Mouse (Mus musculus) embryonic facial prominence, embryonic 11.5 days (tissue): Measurements from ENCODE around the gene Olfr394. TPM values are rescaled to one million over a fixed set of nuclear protein-coding genes. Genes with fewer than 3 reads are reported as not detected.
"Not testable (repeated sequence)": the region's sequence is repeated elsewhere in the genome, so short reads cannot be mapped to it uniquely, and the experiment has no call there.

Experiments used
- ATAC-seq: fragments of 200-750 bp; cut with Nextera tagmentation; replicated peaks from 2 replicates; pipeline ENCODE4 v1.8.0; 2017; ENCODE audit warnings: low read depth; ENCODE audit not compliant: insufficient number of reproducible peaks, low FRiP score, low TSS enrichment
- DNase-seq: peaks from one replicate; pipeline ENCODE4 v3.0.0-alpha.2; 2015; ENCODE audit warnings: low spot score
- H3K27ac ChIP-seq: fragments of 300-500 bp; sonication (generic); replicated peaks from 2 replicates; pipeline ENCODE4 v1.5.1; 2014; ENCODE audit warnings: mild to moderate bottlenecking, low read depth, low read length, control low read depth
- H3K27me3 ChIP-seq: fragments of 300-500 bp; sonication (generic); 2 replicates; pipeline ENCODE4 v1.6.1; 2014; ENCODE audit warnings: mild to moderate bottlenecking, low read length, moderate library complexity, mixed read lengths; ENCODE audit not compliant: control insufficient read depth, insufficient read depth
- H3K36me3 ChIP-seq: fragments of 300-500 bp; sonication (generic); replicated peaks from 2 replicates; pipeline ENCODE4 v1.6.1; 2014; ENCODE audit warnings: low read depth, mild to moderate bottlenecking, low read length, moderate library complexity, mixed read lengths; ENCODE audit not compliant: control insufficient read depth, insufficient read depth
- H3K4me1 ChIP-seq: fragments of 300-500 bp; sonication (generic); 2 replicates; pipeline ENCODE4 v1.6.1; 2014; ENCODE audit warnings: low read length, mixed read lengths; ENCODE audit not compliant: control insufficient read depth, insufficient read depth
- H3K4me2 ChIP-seq: fragments of 300-500 bp; sonication (generic); 2 replicates; pipeline ENCODE4 v1.6.1; 2014; ENCODE audit warnings: low read depth, mild to moderate bottlenecking, control low read depth, low read length, moderate library complexity
- H3K4me3 ChIP-seq: fragments of 300-500 bp; sonication (generic); 2 replicates; pipeline ENCODE4 v1.5.1; 2014; ENCODE audit warnings: low read depth, low read length, control low read depth
- H3K9ac ChIP-seq: fragments of 300-500 bp; sonication (generic); replicated peaks from 2 replicates; pipeline ENCODE4 v1.6.1; 2014; ENCODE audit warnings: mild to moderate bottlenecking, control low read depth, low read length
- H3K9me3 ChIP-seq: fragments of 300-500 bp; sonication (generic); replicated peaks from 2 replicates; pipeline ENCODE4 v1.6.1; 2016; ENCODE audit warnings: mild to moderate bottlenecking, low read length, inconsistent platforms, mixed read lengths; ENCODE audit not compliant: control insufficient read depth
- WGBS: fragments of 180-500 bp; shearing (Covaris S2); extraction: QIAGEN DNeasy Blood & Tissue Kit; methylation state at CpG from one replicate; pipeline ENCODE4 v1.1.7; 2014; 5-methylcytosine and 5-hydroxymethylcytosine counted together
- polyA plus RNA-seq: library from polyadenylated mRNA; unstranded; fragments of >200 nt; fragmentation: Nextera tagmentation; extraction: Ambion mirVana; gene quantifications from 2 replicates; pipeline ENCODE4 v1.2.1, GENCODE M21; 2014

Gene Olfr394
- not detected in 2 replicates for polyA plus RNA-seq

- 93% methylated on average over 1 of the region's 1 CpGs for WGBS
- H3K4me1 ChIP-seq: no peaks in the 10 kb centered on the region
- DNase-seq (no peak), ATAC-seq (no peak)
- no peak within 1 kb of the TSS for H3K27ac ChIP-seq
- no peak within 1 kb of the TSS for H3K4me3 ChIP-seq
- no peak within 1 kb of the TSS for H3K9ac ChIP-seq
- H3K9me3 ChIP-seq: no peaks in the 10 kb centered on the region
- no peaks in the 10 kb centered on the region for H3K27me3 ChIP-seq
- no peaks in the 10 kb centered on the region for H3K36me3 ChIP-seq
- no peak within 1 kb of the TSS for H3K4me2 ChIP-seq
Observed at GRCm38 (mm10) chr11:73890671-73891070, at the start of gene Olfr394. Olfr394 (minus strand) TSS chr11:73890771.

- no peaks in the 10 kb centered on the region for H3K4me1 ChIP-seq
- H3K9me3 ChIP-seq: no peaks in the 10 kb centered on the region
- H3K27ac ChIP-seq: no peak within 1 kb of the TSS
- no peak within 1 kb of the TSS for H3K4me2 ChIP-seq
- H3K36me3 ChIP-seq: no peaks in the 10 kb centered on the region
- H3K4me3 ChIP-seq: no peak within 1 kb of the TSS
- DNase-seq (no peak), ATAC-seq (no peak)
- H3K9ac ChIP-seq: no peak within 1 kb of the TSS
- no peaks in the 10 kb centered on the region for H3K27me3 ChIP-seq
Observed at GRCm38 (mm10) chr11:73936377-73936776, 45.8 kb upstream of the Olfr394 start, which contains the start of gene Olfr23. Olfr23 (plus strand) TSS chr11:73936677.

- WGBS: 76% methylated on average over 4 of the region's 4 CpGs
- not testable (repeated sequence) for H3K9ac ChIP-seq, H3K4me1 ChIP-seq
Observed at GRCm38 (mm10) chr11:73909199-73909598, 18.6 kb upstream of the Olfr394 start, which contains the start of gene Olfr395. Olfr395 (minus strand) TSS chr11:73909299.

GRCm38 (mm10) chr11:73851354-73851753 is 39.2 kb downstream of the Olfr394 start, which contains the start of gene Olfr393:
Olfr393 (minus strand) TSS chr11:73851454.
- Histone ChIP-seq H3K9ac (no peak within 1 kb of the TSS), H3K27ac (no peak within 1 kb of the TSS), H3K9me3 (no peaks in the 10 kb centered on the region), H3K4me2 (no peak within 1 kb of the TSS), H3K36me3 (no peaks in the 10 kb centered on the region), H3K27me3 (no peaks in the 10 kb centered on the region), H3K4me3 (no peak within 1 kb of the TSS), H3K4me1 (no peaks in the 10 kb centered on the region)
- no peak for ATAC-seq
- DNase-seq: no peak

More at GRCm38 (mm10) chr11:73909199-73909598, 18.6 kb upstream of the Olfr394 start, which contains the start of gene Olfr395:
- ATAC-seq, H3K4me3 ChIP-seq, DNase-seq, H3K36me3 ChIP-seq, H3K27ac ChIP-seq, H3K4me2 ChIP-seq, H3K27me3 ChIP-seq, H3K9me3 ChIP-seq: not testable (repeated sequence)

Other genes starting within 250 kb of the Olfr394 start
- not detected in 2 replicates for gene Zfp735, start 202.0 kb downstream of the Olfr394 start, polyA plus RNA-seq
- gene Olfr389, start 110.1 kb downstream of the Olfr394 start, polyA plus RNA-seq: not detected in 2 replicates
- not detected in 2 replicates for gene Olfr390, start 107.8 kb downstream of the Olfr394 start, polyA plus RNA-seq
- gene Olfr391-ps, start 87.7 kb downstream of the Olfr394 start, polyA plus RNA-seq: not detected in 2 replicates
- not detected in 2 replicates for gene Olfr392, start 73.7 kb downstream of the Olfr394 start, polyA plus RNA-seq
- gene Olfr393, start 39.3 kb downstream of the Olfr394 start, polyA plus RNA-seq: not detected in 2 replicates
- not detected in 2 replicates for gene Olfr395, start 18.5 kb upstream of the Olfr394 start, polyA plus RNA-seq
- not detected in 2 replicates for gene Olfr23, start 45.9 kb upstream of the Olfr394 start, polyA plus RNA-seq
- gene Olfr397, start 70.0 kb upstream of the Olfr394 start, polyA plus RNA-seq: not detected in 2 replicates
- gene Olfr398, start 99.6 kb upstream of the Olfr394 start, polyA plus RNA-seq: not detected in 2 replicates
- not detected in 2 replicates for gene Olfr139, start 165.8 kb upstream of the Olfr394 start, polyA plus RNA-seq
- not detected in 2 replicates for gene Olfr399, start 165.8 kb upstream of the Olfr394 start, polyA plus RNA-seq
- gene Zfp616, start 179.2 kb upstream of the Olfr394 start, polyA plus RNA-seq: not detected in 2 replicates
- gene Olfr401, start 222.9 kb upstream of the Olfr394 start, polyA plus RNA-seq: not detected in 2 replicates